Mouse (Mus musculus) heart, adult 2 months (tissue): ENCODE measurements around the gene Tmem132b. TPM values are rescaled to one million over a fixed set of nuclear protein-coding genes. Genes with fewer than 3 reads are reported as not detected.

Experiments used
- DNase-seq, 2 experiments: peaks; one replicate each; pipeline ENCODE4 v3.0.0; 2021
- H3K27ac ChIP-seq: fragments of 200-600 bp; 2 replicates; pipeline ENCODE4 v1.8.1; 2022
- H3K27me3 ChIP-seq: fragments of 200-500 bp; 2 replicates; pipeline ENCODE4 v1.6.1; 2012; ENCODE audit warnings: mild to moderate bottlenecking, low read length, inconsistent platforms, mixed read lengths; ENCODE audit not compliant: control insufficient read depth, insufficient read depth
- H3K36me3 ChIP-seq: fragments of 200-500 bp; 2 replicates; pipeline ENCODE4 v1.6.1; 2012; ENCODE audit warnings: low read length, inconsistent platforms; ENCODE audit not compliant: control insufficient read depth, insufficient read depth
- H3K4me1 ChIP-seq: fragments of 200-500 bp; 2 replicates; pipeline ENCODE4 v1.6.1; 2011; ENCODE audit warnings: low read length; ENCODE audit not compliant: control insufficient read depth, insufficient read depth
- H3K4me3 ChIP-seq: fragments of 200-600 bp; 2 replicates; pipeline ENCODE4 v1.8.1; 2022
- H3K79me2 ChIP-seq: fragments of 200-500 bp; replicated peaks from 2 replicates; pipeline ENCODE4 v1.6.1; 2012; ENCODE audit warnings: mild to moderate bottlenecking, inconsistent platforms, low read length, moderate library complexity, mixed read lengths; ENCODE audit not compliant: control insufficient read depth, insufficient read depth
- H3K9ac ChIP-seq: fragments of 200-500 bp; 2 replicates; pipeline ENCODE4 v1.6.1; 2012; ENCODE audit warnings: low read depth, mild to moderate bottlenecking, control low read depth, inconsistent platforms, low read length, mixed read lengths
- CTCF ChIP-seq: fragments of 200-600 bp; IDR thresholded peaks from 2 replicates; pipeline ENCODE4 v1.8.1; 2022; ENCODE audit warnings: antibody characterized with exemption, mild to moderate bottlenecking, moderate library complexity
- EP300 ChIP-seq: fragments of 200-500 bp; IDR thresholded peaks from 2 replicates; pipeline ENCODE4 v1.6.1; 2011; ENCODE audit warnings: low read depth, low read length, control low read depth; ENCODE audit not compliant: insufficient read depth
- POLR2A ChIP-seq: fragments of 200-500 bp; IDR thresholded peaks from 2 replicates; pipeline ENCODE4 v1.6.1; 2011; ENCODE audit warnings: mild to moderate bottlenecking, low read depth, low read length, control low read depth; ENCODE audit not compliant: insufficient read depth
- WGBS: fragments of 180-500 bp; shearing (Covaris S2); methylation state at CpG from one replicate; pipeline ENCODE4 v1.1.7; 2018; 5-methylcytosine and 5-hydroxymethylcytosine counted together
- intact Hi-C: fragments of 180-260 bp; cut with DNase I; formaldehyde crosslinking; loops from one replicate; pipeline ENCODE4 v1.15.1; 2025
- polyA plus RNA-seq: library from polyadenylated mRNA; depleted of rRNA; stranded (reverse); fragments of >200 nt; gene quantifications from 2 replicates; pipeline ENCODE4 v1.2.3, GENCODE M21; 2012; rRNA removed
- total RNA-seq, 2 experiments: library from RNA; stranded (reverse); gene quantifications; 2 replicates each; pipeline ENCODE4 v1.2.3; 2021

The Tmem132b gene
- total and polyA plus RNA-seq, 3 experiments: not detected

DNA sequence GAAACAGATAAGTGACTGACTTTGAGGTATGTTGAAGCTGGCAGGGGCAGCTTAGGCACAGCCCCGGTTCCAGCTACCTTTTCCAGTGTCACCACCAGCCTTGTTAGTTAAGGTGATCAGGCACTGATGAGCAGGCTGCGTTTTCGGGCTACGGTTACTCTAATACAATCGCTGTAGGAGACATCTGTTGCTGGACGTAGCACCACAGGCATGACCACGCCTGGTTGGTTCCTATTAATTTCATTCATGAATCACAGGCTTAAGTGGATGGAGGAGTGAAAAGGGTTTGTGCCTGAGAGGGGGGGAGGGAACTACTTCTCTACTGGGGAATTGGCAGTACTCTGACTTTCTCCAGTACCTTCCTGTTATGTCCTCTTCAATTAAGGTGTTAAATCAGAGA lies 271.2 kb downstream of the Tmem132b start:
- Histone ChIP-seq H3K27ac (no peak overlapping the region), H3K79me2 (no peaks in the 10 kb centered on the region), H3K27me3 (no peaks in the 10 kb centered on the region), H3K36me3 (no peaks in the 10 kb centered on the region), H3K4me3 (no peak overlapping the region), H3K4me1 (no peaks in the 10 kb centered on the region), H3K9ac (no peak overlapping the region)
- TF ChIP-seq EP300 (no peak), POLR2A (no peak), CTCF (no peak)
- WGBS: 73% methylated on average over 7 of the region's 7 CpGs
- intact Hi-C loops: no loop called here
- DNase-seq: no peak

DNA sequence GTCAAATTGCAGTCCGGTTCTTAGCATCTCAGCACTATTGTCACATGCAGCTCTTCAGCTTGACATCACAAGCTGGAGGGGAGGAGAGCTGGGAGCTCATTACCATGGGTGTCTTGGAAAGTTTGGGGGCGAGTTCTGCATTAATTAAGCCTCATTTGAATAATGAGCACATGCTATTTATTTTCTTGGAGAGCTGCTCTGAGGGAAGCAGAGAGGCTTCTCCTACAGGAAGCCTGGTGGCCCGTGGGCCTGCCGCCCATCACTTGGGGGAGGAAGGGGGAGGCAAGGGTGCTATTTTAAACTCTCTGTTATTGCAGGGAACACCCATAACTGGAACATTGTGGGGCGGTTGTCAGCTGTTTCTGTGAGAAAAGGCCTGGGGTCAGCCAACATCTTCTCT lies 273.8 kb downstream of the Tmem132b start:
- intact Hi-C loops: no loop called here
- H3K4me1 ChIP-seq: no peaks in the 10 kb centered on the region
- no peak overlapping the region for H3K4me3 ChIP-seq
- H3K79me2 ChIP-seq: no peaks in the 10 kb centered on the region
- 51% methylated on average over 5 of the region's 5 CpGs for whole genome bisulfite sequencing
- no peak overlapping the region for H3K9ac ChIP-seq
- no peak overlapping the region for H3K27ac ChIP-seq
- no peaks in the 10 kb centered on the region for H3K27me3 ChIP-seq
- DNase-seq: no peak
- H3K36me3 ChIP-seq: no peaks in the 10 kb centered on the region
- no peak for TF ChIP-seq EP300
- no peak for TF ChIP-seq POLR2A
- no peak for TF ChIP-seq CTCF

DNA sequence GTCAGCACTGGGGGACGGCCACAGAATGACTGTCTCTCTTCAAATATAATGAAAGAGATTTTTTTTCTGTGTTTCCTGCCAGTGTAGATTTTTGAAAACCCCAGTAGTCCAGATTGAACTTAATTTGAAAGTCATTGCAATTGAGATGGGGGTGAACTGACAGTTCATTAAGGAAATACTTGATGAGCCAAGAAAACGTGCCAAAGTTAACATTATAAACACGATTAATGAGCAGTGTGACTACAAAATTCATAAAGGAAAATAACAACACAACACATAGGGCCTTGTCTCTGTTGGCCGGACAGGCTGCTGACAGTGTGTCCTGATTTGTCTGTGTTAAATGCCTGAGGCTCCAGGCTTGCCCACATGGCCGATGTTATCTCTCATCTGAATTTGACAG lies 276.3 kb downstream of the Tmem132b start:
- intact Hi-C loops: no loop called here
- Histone ChIP-seq H3K27me3 (no peaks in the 10 kb centered on the region), H3K9ac (no peak overlapping the region), H3K4me1 (no peaks in the 10 kb centered on the region), H3K27ac (no peak overlapping the region), H3K79me2 (no peaks in the 10 kb centered on the region), H3K36me3 (no peaks in the 10 kb centered on the region), H3K4me3 (no peak overlapping the region)
- no peak for DNase-seq
- 73% methylated on average over 5 of the region's 5 CpGs for WGBS
- TF ChIP-seq EP300 (no peak), CTCF (no peak), POLR2A (no peak)

DNA sequence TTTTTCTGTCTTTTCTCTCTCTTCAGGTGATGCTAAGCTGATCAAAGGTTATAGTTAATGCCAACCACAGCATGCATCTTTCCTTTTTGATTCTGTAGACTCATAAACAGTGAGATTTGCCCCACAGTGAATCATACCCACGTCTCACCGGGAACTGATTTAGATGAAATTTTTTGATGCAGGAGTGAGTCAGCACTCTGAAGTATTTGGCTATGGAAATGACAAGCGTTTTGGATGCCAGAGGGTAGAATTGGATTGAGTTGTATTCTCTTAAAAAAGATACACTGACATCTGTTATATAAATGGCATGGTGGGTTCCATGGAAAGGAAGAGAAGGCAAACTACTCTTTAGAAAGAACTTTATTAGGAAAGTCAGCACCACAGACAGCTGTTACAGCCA lies 297.8 kb downstream of the Tmem132b start:
- no peak for DNase-seq
- H3K4me1 ChIP-seq: no peaks in the 10 kb centered on the region
- H3K9ac ChIP-seq: no peak overlapping the region
- no peaks in the 10 kb centered on the region for H3K79me2 ChIP-seq
- no peaks in the 10 kb centered on the region for H3K27me3 ChIP-seq
- H3K4me3 ChIP-seq: no peak overlapping the region
- WGBS: 68% methylated on average over 3 of the region's 3 CpGs
- H3K36me3 ChIP-seq: no peaks in the 10 kb centered on the region
- intact Hi-C loops: no loop called here
- no peak overlapping the region for H3K27ac ChIP-seq
- TF ChIP-seq EP300 (no peak), POLR2A (no peak), CTCF (no peak)

DNA sequence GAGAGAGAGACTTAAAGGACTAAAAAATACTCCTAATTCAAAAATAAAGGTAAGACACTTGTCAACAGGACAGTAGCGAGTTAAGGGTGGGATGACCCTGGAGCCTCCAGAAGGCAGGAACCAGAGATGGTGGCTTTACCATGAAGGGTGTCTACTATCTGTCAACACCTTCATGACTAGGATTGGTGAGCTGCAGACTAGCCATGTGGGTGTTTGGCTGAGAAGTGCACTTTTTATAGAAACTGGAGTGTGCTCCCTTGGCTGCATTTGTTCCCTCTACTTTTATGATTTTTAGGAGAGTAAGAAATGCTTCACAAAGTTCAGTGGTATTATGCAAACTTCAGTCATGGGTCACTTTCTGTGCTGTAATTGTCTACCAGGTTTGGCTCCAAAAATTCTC lies 304.3 kb downstream of the Tmem132b start:
- no peak for DNase-seq
- intact Hi-C loops: no loop called here
- Histone ChIP-seq H3K79me2 (no peaks in the 10 kb centered on the region), H3K9ac (no peak overlapping the region), H3K27ac (no peak overlapping the region), H3K36me3 (no peaks in the 10 kb centered on the region), H3K27me3 (no peaks in the 10 kb centered on the region), H3K4me1 (no peaks in the 10 kb centered on the region), H3K4me3 (no peak overlapping the region)
- TF ChIP-seq CTCF (no peak), EP300 (no peak), POLR2A (no peak)
- WGBS: 63% methylated on average over 1 of the region's 1 CpGs

DNA sequence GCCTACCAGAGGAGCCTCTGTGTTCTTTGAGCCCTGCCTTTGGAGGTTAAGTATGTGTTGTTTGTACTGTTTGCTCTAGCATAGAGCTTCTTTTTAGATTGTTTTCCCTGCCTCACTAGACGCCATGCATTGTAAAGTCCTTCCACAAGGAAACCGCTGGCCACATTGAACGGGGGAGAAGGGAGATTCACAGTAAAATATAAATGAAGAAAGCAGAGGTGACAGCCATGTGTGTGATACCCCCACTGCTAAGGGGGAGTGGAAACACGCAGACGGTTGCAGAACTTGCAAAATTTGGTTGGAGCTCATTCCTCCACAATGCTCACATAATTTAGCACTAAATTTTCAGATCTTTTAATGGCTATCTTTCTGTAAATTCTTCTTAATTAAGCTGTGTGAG lies 305.2 kb downstream of the Tmem132b start:
- WGBS: 83% methylated on average over 5 of the region's 5 CpGs
- no peaks in the 10 kb centered on the region for H3K27me3 ChIP-seq
- DNase-seq: no peak
- H3K4me1 ChIP-seq: no peaks in the 10 kb centered on the region
- no peak overlapping the region for H3K9ac ChIP-seq
- no peak overlapping the region for H3K27ac ChIP-seq
- intact Hi-C loops: no loop called here
- H3K79me2 ChIP-seq: no peaks in the 10 kb centered on the region
- TF ChIP-seq EP300 (no peak), CTCF (no peak), POLR2A (no peak)
- no peak overlapping the region for H3K4me3 ChIP-seq
- H3K36me3 ChIP-seq: no peaks in the 10 kb centered on the region

Other genes starting within 250 kb of the Tmem132b start
- 10 to 100 TPM; 23.6 to 27.8 TPM for gene Scarb1, start 190.7 kb upstream of the Tmem132b start, total RNA-seq
- 55.5 and 77.5 TPM in 2 replicates for gene Scarb1, start 190.7 kb upstream of the Tmem132b start, polyA plus RNA-seq
- under 1 TPM in 1 of 2 experiments, not detected in 1; 0.21 TPM for gene Gm10382, start 142.5 kb upstream of the Tmem132b start, total RNA-seq
- 0.12 and 0.23 TPM in 2 replicates for gene Gm10382, start 142.5 kb upstream of the Tmem132b start, polyA plus RNA-seq
- 1,000 to 10,000 TPM in 1 of 2 experiments, 100 to 1,000 TPM in 1; 894 to 1,473 TPM for gene Ubc, start 141.6 kb upstream of the Tmem132b start, total RNA-seq
- gene Ubc, start 141.6 kb upstream of the Tmem132b start, polyA plus RNA-seq: 664 and 1,033 TPM in 2 replicates
- gene Dhx37, start 97.7 kb upstream of the Tmem132b start, total RNA-seq: 10 to 100 TPM; 11.1 to 12.4 TPM
- gene Dhx37, start 97.7 kb upstream of the Tmem132b start, polyA plus RNA-seq: 14.8 and 15.7 TPM in 2 replicates
- 10 to 100 TPM; 52.2 to 52.4 TPM for gene Bri3bp, start 90.2 kb upstream of the Tmem132b start, total RNA-seq
- gene Bri3bp, start 90.2 kb upstream of the Tmem132b start, polyA plus RNA-seq: 31.4 and 31.5 TPM in 2 replicates
- 1 to 10 TPM; 3.3 to 3.9 TPM for gene Aacs, start 56.0 kb upstream of the Tmem132b start, total RNA-seq
- 9.8 and 17.7 TPM in 2 replicates for gene Aacs, start 56.0 kb upstream of the Tmem132b start, polyA plus RNA-seq